Mouse (Mus musculus): ENCODE measurements at regions not wholly inside any gene's neighbourhood (a gene's known extent, or its start where the extent isn't known, plus 50 kb on each side); places are given as distances from the start of the nearest gene placed in this dataset.

DNA sequence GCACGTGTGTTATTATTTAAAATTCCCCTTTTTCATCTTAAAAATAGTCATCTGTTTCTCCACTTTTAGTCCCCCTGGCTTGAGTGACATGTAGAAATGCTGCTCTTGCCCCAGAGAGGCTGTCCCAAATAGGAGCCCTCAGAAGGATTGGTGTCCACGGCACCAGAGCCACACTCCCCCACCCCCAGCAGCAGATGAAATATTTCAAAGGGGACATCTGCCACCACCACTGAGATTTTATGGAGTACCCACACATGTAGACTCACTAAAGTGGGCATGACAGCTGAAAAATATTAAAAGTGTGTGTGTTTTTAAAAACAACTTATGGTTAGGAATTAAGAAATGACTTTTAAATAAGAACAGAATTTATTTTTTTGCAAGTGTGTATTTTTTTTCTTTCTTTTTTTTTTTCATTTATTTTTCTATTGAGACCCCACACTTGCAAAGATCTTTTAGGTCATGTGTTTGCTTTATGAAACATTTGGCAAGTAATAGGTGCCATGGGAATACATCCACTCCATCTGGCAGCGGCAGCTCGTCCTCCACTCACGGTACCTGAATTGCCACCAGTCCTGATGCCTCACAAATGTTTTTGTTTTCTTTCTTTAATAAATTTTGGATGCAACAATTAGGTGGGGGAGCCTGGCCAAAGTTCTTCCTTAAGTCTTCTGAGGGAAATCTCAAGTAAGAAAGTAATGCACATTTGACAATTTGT, 533.2 kb upstream of the Zeb2 start:
- DNase-seq (ENCODE audit: low read depth, low spot score), result no peak

DNA sequence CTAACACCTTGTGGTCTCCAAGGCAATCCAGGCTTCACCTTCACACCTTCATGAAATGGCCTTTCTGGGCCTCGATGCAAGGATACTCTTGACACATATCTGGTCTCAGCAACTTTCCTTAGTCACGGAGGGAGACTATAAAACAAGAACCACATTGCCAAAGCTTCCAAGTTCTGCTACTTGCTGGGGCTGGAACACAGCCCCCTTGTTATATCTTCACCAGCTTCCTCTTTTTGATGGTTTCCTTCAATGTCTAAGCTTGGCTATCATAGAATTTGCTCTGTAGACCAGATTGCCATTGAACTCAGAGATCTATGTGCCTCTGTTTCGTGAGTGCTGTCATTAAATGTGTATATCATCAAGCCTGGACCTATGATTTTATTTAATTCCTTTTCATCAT, 530.7 kb upstream of the Zeb2 start:
- DNase-seq (ENCODE audit: low read depth, low spot score), result no peak

DNA sequence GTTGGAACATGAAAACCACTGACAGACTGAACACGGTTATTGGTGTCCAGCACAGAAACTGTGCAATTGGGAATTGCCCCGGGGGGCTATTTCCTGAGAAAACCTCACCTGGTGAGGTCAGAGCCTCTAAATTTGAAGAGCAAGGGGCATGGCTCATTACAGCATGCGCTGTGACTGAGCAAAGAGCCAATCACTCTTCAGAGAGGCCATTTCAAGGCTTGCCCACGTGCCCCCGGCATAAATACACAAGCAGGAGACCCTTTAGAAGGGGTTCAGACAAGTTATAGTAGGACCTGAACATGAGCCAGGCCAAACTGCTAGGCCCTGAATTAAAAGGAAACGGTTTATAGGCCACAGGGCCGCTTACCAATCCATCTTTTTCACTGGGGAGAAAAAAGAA, 512.9 kb upstream of the Zeb2 start:
- no peak for DNase-seq (ENCODE audit: low read depth, low spot score)

DNA sequence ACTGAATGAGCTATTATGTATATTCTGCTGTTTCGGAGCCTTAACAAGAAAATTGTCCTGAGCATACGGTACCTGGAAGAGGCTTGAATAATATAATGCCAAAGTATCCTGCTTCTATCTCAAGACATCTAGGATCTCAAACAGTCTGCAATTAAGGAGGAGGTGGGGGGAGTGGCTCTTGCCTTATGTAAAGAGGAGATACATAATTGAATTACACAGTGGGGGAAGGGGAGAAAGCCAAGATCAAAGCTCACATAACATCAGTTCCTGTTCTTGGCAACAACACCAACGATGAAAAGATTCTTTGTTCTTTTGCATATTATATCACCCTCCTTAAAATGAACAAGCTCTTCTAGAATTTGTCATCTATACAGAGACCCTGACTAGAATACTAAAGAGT, 512.4 kb upstream of the Zeb2 start:
- no peak for DNase-seq (ENCODE audit: low read depth, low spot score)

DNA sequence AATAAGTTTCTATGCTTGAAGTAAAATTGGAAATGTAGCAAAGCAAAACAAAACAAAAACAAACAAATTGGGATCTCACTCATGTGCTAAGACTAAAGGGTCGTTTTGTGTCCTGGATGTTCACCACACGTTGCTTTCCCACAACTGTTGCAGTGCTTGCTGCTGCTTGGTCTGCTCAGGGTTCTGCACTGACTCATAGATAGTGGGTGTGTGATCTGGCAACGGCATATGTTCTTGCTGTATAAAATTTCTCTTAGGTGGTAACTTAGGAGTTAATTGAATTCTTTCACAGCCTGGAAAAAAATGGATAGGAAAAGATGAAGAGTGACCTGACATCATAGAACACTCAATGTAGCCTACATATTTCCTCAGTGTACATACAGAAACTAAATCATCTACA, 505.9 kb upstream of the Zeb2 start:
- DNase-seq (ENCODE audit: low read depth, low spot score), result no peak

DNA sequence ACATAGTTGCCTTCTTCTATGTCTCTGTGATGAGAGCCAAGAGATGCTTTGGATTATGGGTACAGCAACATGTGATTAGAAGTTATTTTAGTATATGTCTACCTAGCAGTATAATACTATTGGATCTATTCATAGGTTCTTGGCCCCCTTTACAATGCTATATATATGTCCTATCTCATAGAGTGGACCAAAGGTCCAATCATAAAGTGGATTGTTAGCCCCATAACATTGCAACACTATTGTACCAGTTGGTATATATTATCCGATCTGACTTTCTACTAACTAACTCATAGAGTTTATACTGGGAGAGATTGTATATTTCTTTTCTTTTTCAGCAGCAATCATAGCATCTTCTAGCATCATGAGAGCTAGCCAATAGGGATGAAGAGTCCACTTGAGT, 491.7 kb upstream of the Zeb2 start:
- DNase-seq (ENCODE audit: low read depth, low spot score), result no peak

DNA sequence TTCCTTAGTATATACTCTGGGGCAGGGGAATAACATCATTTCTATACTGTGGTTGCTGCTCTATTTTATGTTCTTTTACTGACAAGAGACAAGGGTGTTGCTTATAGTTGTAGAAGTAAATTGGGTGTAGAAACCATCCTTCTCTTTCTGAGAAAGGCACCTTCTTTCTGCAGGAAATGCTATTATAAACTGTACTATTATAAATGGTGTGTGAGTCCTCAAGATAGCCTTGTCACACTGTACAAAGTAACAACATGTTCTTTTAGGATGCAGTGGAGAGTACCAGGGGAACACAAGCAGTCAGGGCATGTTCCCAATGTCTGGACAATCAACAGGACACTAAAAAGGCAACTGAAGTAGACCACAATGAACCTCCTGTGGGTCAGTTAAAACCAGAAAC, 490.2 kb upstream of the Zeb2 start:
- DNase-seq (ENCODE audit: low read depth, low spot score), result no peak

DNA sequence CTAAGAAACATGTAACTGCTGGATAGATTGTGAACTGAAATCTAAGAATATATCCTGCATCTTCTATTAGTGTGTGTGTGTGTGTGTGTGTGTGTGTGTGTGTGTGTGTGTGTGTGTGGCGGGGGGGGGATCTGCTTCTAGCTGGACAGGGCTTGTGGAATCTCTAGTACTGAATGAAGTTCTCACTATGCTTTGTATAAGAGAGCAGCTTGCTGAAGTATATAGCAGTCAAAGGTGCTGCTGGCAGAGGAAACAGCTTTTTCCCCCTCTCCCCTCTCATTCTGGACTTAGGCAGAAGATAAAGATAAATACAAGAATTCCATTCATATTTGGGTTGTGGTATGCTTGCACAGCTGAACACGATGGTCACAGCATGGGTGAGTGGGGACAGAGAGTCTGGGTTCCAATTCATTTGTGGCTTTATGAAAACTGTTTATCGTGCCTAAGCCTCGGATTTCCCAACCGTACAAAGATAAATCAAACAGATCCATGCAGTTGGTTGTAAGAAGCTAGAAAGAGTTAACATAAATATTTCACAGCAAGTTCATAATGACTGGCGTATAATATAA, 484.2 kb upstream of the Zeb2 start:
- no peak for DNase-seq (ENCODE audit: low read depth, low spot score)

DNA sequence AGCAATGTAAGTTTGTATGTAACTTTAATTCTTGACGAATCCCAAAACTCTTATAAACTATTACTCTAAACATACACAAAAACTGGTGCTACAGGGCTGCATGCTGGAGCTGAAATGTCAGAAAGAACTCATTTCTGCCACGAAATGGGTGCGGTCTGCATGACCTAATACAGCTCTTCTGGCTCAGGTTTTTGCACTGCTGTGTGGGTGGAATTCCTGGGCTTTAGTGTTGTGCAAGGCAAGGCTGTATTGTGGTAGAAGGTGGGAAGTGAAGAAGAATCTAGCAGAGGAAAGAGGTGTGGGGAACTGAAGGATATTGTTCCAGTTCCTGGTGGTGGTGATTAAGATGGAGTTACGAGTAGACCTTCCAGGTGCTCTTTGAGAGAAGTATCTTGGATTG, 476.6 kb upstream of the Zeb2 start:
- DNase-seq (ENCODE audit: low read depth, low spot score), result no peak

DNA sequence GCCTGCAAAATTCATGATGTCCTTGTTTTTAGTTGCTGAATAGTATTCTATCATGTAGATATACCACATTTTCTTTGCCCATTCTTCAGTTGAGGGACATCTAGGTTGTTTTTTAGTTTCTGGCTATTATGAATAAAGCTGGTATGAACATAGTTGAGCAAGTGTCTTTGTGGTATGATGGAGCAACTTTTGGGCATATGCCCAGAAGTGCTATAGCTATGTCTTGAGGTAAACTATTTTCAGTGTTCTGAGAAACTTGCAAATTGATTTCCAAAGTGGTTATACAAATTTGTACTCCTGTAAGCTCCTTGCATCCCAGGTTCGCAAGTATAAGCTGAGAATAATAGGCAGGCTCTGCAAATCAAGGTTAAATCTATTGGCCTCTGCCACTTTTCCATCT, 473.8 kb upstream of the Zeb2 start:
- DNase-seq (ENCODE audit: low read depth, low spot score), result no peak

DNA sequence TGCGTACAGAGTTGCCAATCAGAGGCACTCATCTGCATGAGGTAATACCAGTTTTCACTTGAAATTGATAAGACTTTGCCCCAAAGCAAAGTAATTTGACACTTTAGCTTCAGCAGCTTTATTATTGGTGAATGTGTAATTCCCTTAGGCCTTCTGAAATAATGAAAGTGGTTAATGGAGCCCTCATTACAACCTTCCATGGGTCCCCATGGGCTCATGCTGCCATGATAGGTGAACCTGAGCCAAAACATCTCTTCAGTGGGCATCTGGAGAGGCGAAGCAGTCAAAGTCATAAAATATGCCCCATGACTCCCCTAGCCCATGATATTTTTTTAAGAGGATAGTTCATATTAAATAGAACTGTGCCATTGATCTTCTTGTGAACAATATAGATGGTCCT, 471.1 kb upstream of the Zeb2 start:
- no peak for DNase-seq (ENCODE audit: low read depth, low spot score)

DNA sequence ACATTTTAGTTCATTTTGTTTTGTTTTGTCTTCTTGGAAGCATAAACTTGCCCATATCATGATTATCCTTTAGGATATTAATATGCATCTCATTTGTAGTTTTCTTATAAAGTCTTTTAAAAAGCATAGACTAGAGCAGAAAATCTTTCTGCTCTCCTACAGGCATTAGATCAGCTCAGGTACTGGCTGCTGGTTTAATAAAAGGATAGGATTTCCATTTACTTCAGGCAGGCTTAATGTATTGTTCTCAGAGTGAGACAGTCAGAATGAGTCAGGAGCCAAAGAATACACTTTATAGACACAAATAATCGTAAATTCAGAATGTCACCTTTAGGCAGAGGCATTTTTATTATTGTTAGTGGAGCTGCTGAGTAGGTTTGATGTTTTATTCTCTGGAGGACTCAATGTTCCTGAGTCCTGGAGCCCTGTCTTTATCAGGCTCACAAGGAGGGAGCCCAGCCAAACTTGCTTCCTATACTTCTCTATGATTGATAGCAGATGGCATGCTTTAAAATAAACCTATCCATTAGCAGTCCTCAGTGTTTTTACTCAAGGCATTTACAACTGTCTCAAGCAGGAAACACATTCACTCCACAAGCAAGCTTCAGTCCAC, 469.5 kb upstream of the Zeb2 start:
- no peak for DNase-seq (ENCODE audit: low read depth, low spot score)

DNA sequence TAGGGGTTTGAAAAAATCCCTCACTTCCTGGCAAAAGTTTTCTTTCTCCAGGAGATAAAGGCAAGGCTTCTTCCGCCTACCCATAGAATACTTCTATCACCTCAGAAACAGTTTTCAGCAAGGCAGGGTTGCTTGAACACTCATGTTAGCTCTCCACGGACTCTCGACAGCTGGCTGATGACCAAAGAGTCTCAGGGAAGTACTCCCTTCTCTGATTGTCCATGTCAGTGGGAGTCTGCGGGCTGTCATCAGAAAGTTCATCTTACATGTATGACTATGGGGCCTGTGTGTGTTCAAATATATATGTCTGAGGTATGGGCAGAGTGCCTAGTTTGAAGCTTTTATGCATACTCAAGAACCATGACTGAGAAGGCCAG, 464.3 kb upstream of the Zeb2 start:
- DNase-seq (ENCODE audit: low read depth, low spot score), result no peak

DNA sequence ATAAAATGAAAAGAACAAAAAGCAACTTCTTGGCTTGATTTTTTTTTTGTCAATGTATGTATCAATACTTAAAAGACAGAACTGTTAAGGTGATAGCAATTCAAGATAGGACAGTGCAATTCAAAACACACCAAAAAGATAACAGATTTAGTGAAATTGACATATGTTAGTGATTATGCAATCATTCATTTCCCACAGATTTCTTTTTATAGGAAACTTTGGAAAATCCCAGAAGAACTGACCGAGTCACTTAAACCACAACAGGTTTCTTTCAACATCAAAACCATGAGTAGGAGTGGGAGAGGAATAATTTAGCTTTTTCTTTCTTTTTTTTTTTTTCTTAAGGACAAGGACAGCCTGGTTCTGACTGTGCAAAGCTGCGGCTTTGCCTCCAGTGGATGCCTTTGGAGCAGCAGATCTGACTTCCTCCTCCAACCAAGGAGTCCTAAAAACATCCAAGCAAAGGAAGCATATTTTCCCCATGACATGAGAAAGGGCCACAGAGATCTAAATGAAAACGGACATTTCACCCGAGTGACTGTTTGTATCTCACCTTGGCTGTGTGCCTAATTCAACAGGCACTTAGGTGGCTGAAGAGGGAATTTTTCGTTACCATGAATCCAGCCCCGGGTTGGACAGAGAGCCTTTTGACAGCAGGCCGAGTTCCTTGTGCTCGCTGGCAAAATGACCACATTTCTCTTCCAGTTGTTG, 463.8 kb upstream of the Zeb2 start:
- no peak for DNase-seq (ENCODE audit: low read depth, low spot score)

DNA sequence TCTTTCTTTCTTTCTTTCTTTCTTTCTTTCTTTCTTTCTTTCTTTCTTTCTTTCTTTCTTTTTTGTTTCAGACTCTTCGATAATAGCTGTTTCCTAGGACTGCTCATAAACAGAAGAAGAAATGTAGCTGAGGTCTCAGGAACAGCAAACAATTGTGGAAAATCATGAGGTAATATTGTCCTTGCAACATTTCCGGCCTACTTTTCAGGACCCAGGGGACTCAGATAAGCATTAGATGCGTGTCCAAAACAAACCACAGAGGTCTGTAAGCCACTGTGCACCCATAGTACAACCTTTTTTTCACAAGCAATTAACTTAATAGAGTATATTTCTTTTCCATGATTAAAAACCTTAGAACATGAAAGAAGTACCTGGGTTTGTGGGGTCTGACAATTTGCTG, 455.7 kb upstream of the Zeb2 start:
- DNase-seq (ENCODE audit: low read depth, low spot score), result no peak

DNA sequence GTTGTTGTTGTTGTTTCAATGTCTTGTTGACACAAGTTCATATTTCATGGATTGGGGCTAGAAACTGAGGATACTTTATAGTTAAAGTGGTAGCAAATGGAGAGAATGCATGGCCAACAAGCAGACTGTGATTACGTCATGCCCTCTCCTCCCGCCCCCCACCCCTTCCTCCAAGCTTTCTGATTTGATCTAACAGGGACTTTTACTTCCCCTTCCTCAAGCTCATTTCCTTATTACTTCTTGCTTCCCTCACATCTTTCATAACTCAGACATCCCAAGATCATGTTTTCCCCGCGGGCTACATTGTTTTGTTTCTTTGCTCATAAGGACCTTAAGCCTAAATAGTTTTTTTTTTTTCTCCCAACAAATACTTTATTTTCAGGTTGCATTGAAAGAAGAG, 437.5 kb upstream of the Zeb2 start:
- no peak for DNase-seq (ENCODE audit: low read depth, low spot score)

DNA sequence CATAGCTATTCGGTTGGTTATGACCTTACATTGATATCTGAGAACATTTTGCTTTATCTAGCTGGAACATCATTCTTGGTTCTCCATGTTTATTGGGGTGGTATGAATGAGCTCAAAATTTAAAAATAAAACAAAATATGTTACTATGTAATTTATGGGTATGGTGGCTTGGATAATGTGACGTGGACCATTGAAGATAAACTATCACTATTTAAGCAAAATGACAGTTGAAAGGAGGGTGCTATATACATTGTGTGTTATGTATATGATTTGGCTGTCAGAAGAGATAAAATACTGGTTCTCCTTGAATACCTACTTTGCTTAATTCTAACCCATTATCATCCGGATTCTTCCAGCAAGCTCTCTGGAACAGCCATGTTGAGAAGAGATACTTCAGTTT, 424.2 kb upstream of the Zeb2 start:
- DNase-seq (ENCODE audit: low read depth, low spot score), result no peak

DNA sequence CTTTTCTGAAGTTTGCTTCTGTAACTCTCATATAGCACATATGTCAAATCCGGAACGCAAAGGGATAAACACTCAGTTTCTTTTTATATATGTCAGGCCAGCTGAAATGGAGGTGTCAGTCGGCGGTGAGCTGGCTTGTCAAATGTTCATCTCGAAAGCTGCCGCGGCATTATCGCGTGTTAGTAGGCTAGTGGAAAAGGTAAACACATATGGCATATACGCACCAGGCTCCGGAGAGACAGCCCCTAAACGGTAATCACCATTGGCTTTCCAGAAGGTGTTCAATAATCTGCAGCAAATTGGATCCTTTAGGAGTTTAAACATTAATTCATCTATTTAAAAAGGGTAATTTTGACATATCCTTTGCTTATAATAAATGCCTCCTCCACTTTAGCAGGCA, 421.8 kb upstream of the Zeb2 start:
- DNase-seq (ENCODE audit: low read depth, low spot score), result no peak

DNA sequence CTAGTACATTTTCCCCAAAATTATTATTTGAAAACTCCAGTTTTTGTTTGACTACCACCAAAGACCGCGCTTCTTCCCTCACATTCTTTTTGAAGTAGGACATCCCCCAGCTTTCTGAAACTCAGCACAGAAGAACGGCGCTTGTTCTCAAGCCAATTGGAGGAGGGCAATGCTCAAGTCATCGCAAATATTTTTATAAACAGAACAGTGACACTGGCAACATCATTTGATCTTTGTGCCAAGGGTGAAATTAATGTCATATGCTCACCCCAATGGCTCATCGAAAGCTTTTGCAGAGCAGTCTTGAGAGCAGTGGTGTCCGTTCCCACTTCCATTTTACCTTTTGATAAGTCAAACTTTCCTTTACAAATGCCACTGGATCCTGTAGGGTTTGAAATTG, 420.5 kb upstream of the Zeb2 start:
- DNase-seq (ENCODE audit: low read depth, low spot score), result no peak

DNA sequence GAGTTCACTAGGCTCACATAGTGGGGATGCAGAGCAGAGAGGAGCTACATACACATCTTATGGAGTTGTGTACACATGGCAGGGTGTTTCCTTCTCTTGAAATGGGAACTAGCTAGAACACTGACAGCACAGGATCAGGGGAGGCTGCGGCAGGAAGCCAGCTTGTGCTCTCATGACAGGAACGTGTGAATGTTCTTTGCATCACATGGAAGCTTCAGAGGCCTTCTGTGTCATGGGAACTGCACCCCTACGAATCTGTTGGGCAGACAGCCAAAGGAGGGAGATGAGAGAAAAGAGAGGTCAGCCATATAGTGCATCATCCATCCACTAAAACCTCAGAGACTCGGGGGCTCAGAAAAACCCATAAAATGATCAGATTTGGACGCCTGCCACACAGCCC, 417.6 kb upstream of the Zeb2 start:
- DNase-seq (ENCODE audit: low read depth, low spot score), result no peak

DNA sequence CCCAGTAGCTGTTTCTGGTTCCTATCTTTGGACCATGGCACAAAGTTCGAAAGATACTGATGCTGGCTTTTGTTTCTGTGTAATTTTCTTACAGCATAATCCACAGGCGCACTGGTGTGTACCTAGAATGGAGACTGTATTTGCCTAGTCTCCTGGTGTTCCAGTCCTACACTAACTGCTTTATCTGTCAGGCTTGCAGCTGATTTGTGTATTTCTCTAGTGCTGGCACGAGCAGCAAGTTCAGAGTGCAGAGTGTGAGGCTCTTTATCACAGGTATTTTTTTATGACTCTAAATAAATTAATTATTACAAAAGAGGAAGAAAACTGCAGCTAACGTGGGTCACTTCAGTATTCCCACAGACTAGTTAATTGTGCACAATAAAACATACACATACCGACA, 405.1 kb upstream of the Zeb2 start:
- DNase-seq (ENCODE audit: low read depth, low spot score), result no peak

DNA sequence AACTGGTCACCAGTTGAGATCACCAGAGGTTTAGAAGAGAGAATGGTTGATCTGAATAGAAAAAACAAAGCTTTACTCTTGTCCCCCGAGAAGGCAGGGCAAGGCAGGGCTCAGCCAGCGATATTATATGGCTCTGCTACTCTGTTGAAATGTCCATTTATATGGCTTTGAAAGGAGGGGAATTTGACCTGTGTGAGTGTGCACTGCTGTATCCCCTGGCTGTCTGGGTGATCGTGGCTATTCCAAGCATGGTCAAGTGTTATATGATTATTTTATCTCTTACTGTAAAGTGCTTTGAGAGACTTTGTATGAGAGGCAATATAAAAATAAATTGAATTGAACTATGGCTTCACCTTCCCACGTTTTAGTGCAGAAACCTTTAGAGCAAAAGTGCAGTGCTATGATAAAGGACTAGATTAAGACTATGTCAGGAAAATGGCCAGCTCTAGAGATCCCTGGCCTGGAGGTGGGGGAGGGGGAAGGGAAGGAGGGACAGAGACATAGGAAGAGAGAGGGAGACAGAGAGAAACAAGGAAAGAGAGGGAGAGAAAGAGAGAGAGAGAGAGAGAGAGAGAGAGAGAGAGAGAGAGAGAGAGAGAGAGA, 402.5 kb upstream of the Zeb2 start:
- no peak for DNase-seq (ENCODE audit: low read depth, low spot score)

Data from ES-CJ7 (cell line).